Mouse (Mus musculus) adrenal gland (tissue): ENCODE results near the gene Prune1.

Experiments
- intact Hi-C: fragments of 180-260 bp; cut with DNase I; formaldehyde crosslinking; loops from one replicate; pipeline ENCODE4 v1.15.1; 2025
- long read RNA-seq, 2 experiments: library from polyadenylated mRNA; unstranded; transcript quantifications; one replicate each; pipeline ENCODE4 v2.0.0; 2020; ENCODE audit warnings: borderline replicate concordance in 1 of 2; ENCODE audit not compliant: insufficient replicate concordance in 1 of 2

Gene Prune1
- long read RNA-seq, experiment 1, transcript Prune1-201 (8 exons, 3,140 nt) = major isoform, 5 of 10 reads
- long read RNA-seq, experiment 1, partial matches to known transcripts = 0 of 10 reads
- long read RNA-seq, experiment 1, other reads (novel, unspliced or antisense) = 5 of 10 reads
- long read RNA-seq, experiment 2, partial matches to known transcripts = 3 of 7 reads
- long read RNA-seq, experiment 2, other reads (novel, unspliced or antisense) = 3 of 7 reads

GRCm38 (mm10) chr3:95281216-95282126 is at the start of gene Prune1, which contains the start of gene Mindy1:
Prune1 (minus strand) TSS chr3:95282076.
Mindy1 (plus strand) TSS chr3:95281345.
- intact Hi-C loops = no loop called here

DNA sequence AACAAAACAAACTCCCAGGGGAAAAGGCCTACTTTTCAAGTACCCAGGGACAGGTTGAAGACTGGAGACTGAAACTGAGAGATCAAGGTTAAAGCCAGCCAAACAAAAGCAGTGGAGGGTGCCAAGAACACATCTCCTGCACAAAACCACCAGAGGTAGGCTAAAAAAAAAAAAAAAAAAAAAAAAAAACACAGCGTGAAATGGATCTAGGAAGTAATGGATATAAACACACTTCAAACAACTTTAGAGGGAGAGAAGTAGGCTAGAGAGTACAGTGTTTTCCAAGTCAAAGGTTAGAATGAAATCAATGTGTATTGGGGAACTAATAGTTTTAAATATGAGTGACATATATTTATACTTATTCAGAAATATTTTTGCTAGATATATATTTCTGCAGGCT is 49.7 kb upstream of the Prune1 start:
- intact Hi-C loops = no loop called here

DNA sequence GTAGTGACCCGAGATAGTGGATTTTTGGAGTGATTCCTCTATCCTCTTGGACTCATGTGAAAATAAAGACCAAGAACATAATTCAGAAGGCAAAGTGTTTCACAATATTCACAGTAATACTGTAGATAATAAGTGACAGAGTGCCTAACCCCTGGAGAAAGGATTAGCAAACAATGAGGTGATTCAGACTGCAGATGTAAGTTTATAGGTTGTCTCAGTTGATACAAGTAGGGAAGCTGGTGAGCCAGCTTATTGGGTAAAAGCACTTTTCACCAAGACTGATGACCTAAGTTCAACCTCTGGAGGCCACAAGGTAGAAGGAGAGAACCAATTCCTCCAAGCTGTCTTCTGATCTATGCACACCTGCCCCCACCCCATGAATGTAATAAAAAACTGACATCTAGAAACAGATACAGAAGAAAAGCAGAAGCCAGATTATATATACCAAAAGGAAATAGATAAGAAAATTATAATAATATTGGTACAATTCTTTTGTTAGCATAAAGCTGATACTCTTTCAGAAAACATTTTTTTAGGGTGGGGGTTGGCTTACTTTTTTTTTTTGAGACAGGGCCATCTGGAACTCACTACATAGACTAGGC is 47.0 kb upstream of the Prune1 start:
- intact Hi-C loops = no loop called here

DNA sequence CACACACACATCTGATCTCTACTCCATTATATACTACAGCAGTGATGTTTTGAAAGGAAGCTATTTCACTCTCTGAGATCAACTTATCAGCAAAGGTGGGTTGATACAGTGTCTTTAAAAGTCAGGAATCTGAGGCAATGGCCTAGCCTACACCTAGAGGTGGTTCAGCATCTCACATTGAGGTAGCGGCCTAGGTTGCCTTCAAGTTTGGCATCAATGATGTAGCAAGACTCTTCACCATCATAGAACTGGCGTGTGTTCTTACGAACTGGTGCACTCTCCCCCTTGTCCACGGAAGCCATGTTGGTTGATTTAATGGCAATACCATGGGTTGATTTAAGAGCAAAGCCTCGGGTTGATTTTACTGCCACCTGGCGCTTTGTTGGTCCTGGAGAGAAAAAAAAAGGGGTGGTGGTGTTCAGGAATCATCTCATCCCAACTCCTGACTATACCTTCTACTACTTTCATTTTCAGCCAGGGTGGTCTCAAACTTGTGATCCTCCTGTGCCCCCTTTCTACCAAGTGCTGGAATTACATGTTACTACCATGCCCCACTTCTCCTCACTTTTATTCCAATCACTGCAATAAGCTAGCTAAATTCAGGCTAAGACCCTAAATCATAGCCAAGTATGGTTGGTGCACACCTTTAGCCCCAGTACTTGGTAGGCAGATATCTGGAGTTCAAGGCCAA is 42.7 kb upstream of the Prune1 start:
- intact Hi-C loops = no loop called here

- intact Hi-C loops = no loop called here
Measured at GRCm38 (mm10) chr3:95323429-95323828, 41.6 kb upstream of the Prune1 start.

DNA sequence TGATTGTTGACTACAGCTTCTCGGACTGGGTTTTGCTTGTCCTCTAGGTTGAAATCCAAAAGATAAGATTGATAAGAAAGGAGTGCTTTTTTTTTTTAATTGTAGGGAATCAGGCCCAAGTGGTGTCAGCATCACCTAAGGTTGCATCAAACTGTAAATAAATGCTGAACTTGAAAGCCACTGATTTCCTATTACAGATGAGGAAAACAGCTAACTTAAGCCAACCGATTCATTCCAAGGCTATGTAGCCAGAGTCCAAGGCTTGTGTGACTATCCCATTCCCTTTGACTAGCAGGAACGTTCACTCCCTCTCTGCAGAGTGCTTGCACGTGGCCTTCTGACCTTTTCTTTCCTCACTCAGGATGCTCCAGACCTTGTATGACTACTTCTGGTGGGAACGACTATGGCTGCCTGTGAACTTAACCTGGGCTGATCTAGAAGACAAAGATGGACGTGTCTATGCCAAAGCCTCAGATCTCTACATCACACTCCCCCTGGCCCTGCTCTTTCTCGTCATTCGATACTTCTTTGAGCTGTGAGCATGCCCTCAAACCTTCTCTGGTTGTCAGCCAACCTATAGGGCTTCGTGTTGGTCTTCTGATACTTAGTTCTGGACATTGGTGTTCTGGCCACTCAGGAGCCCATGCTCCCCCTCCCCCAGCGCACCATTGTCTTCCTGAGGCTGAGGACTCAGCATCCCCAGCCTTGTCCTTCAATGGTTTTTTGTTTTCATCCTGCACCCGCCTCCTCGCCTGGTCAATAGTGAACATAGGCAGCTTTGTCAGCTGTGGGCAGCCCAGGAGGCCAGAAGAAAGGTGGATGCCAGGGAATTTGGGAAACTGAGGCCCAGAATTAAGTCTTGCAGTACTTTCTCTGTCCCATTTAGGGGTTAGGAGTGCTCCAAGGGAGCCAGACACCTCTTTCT is 38.1 kb upstream of the Prune1 start:
- intact Hi-C loops = no loop called here

DNA sequence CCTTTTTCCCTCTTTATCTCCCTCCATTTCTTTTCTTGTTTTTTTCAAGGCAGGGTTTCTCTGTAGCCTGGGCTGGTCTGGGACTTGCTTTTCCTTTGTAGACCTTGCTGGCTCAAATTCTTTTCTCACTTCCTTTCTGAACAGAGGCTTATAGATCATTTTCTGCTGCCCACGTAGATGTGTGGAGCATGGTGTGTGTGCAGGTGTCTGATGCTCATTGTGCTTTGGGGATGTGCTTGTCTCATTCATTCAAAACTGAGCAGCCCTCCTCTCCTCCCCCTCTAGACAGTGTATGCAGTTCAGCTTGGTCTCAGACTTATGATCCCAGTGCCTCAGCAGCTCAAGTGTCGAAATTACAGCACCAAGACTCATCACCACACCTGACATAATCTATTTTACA is 37.2 kb upstream of the Prune1 start:
- intact Hi-C loops = no loop called here

- intact Hi-C loops = no loop called here
Measured at GRCm38 (mm10) chr3:95318548-95318947, 36.7 kb upstream of the Prune1 start.

DNA sequence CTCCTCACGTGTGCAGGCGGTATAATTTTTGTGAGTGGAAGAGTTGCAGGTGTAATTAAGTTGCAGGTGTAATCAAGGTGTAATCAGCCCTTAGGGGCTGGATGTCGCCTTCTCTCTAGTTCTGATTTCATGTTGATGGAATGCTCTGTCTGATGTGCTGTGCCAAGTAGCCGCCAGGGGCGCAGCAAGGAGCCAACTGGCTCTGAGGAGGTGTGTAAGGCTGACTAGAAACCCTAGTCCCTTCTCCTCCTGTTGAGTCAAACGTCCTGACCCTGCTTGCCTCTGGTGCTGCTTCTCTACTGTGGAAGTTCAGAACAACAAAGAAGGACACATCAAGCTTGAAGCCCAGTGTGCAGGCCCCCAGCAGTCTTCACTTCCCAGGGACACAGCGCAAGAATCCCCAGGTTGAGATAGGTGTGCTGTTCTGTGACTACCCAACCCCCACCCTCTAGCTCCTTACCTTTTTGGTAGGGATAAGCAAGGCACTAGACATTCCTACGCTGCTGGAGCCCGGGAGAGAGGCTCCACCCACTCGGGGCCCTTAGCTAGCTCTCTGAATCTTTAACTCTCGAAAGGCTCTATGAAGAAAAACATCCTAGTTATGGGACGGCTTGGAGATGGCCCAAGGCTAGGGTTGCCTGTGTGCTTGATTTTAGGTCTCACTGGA is 35.7 kb upstream of the Prune1 start:
- intact Hi-C loops = no loop called here

DNA sequence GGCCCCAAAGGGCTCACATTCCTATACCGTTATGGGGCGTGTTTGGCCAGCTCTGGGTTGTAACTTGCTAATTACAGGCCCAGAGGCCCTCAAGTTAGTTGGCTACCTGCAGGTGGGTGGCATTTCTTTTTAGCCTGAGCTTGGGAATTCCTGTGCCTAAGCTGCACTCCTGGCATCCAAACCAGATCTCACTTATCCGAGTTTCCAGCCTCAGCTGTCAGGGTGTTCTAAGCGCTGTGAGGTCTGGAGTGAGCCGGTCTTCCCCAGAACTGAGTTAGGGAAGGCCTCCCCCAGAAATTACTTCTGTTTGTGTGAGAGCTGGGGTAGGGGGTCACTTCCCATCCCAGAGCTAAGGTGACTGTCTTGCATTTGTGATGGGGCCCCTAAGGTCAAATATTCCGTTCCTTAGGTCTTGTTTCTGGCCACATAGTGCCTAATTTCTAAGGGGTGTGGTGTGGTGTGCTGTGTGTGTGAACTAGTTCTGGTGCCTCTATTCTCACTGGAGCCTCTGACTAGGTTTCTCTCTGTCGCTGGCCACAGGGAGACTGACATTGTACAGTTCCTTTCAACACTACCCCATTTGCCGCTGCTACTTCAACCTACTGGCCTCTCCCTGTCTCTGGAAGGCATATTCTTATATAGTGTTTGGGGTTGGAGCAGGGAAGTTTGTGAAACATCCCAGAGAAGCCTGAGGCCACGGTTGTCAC is 34.1 kb upstream of the Prune1 start:
- intact Hi-C loops = no loop called here

DNA sequence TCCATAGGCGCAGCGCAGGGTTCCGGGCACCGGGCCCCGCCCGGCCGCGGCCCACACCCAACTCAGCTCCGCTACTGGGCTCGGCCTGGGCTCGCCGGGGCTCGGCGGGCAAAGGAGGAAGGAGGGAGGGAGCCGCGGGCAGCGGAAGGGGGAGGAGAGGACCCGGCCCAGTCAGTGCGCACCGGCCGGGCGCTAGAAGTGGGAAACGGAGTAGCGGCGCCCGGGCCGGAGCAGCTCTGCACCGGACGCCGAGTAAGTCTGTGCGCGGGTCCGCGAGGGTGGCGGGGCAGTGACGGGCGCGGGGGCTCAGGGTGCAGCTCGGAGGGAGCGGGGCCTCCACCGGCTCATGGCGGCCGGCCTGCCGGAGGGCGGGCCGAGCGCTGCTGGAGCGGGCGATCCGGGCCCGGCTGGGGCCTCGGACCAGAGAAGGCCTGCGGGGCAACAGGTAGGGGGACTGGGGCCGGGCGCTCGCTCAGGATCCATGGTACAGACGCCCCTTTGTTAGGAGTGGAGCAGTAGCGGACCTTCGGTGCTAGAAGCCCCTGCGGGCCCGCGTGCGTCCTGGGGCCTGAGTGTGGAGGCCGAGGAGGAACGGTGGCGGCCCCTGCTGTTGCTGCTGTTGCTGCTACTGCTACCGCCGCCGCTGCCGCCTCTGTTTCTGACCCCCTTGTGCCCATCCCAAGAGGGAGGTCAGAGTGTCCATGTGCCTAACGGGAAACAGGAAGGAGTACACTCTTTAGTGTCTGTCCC is 33.4 kb upstream of the Prune1 start:
- intact Hi-C loops = no loop called here

GRCm38 (mm10) chr3:95314486-95315093 is 32.7 kb upstream of the Prune1 start, which contains the start of gene Cers2:
Cers2 (plus strand) TSS chr3:95314791.
- intact Hi-C loops = no loop called here

DNA sequence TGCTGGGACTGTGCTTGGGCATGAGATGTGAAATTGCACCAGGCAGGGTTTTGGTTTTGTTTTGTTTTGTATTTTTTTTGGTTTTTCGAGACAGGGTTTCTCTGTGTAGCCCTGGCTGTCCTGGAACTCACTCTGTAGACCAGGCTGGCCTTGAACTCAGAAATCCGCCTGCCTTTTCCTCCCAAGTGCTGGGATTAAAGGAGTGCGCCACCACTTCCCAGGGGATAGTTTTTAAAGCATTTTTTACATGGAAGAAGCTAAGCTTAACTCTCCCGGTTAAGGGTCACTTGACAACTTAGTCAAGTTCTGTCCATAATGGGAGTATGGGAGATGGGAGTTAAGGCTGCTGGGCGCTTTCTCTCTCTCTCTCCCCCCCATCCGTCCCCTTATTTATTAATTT is 32.2 kb upstream of the Prune1 start:
- intact Hi-C loops = no loop called here

DNA sequence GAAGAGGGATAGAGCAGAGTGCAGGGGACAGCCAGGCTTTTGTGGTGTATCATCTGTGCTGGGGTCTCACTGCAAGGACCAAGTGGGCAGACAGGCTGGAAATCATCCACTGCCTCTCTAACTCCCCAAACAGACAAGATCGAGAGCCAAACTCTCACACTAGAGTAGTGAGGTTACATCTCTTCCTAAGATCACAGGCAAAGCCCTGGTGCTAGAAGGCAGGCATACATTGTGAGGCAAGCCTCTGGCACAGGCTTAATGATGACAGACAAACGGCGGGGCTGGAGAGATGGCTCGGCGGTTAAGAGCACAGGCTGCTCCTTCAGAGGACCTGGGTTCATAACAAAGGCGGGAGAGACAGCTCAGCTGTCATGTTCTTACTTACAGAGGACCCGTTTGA is 31.6 kb upstream of the Prune1 start:
- intact Hi-C loops = no loop called here

GRCm38 (mm10) chr3:95312623-95313022 is 30.7 kb upstream of the Prune1 start:
- intact Hi-C loops = no loop called here

GRCm38 (mm10) chr3:95310968-95311882 is 29.3 kb upstream of the Prune1 start:
- intact Hi-C loops = no loop called here

DNA sequence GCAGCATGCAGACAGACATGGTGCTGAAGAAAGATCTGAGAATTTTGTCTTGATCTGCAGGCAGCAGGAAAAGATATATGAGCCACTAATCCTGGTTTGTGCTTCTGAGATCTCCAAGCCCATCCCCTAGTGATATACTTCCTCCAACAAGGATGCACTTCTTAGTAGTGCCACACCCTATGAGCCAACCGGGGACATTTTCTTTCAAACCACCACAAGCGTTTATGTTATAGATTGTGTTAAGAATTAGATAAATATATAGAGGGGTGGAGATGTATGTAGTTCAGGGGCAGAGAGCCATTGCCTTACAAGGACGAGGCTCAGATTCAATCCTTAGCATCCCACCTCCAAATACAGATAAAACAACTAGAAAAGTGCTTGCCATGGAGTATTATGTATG is 28.6 kb upstream of the Prune1 start:
- intact Hi-C loops = no loop called here
